Mouse (Mus musculus) heart, embryonic 15.5 days (tissue): ENCODE results near the gene Prph. TPM values are rescaled to one million over a fixed set of nuclear protein-coding genes. Genes with fewer than 3 reads are reported as not detected.
A peak's percentile ranks its signal among the peaks of the same experiment; 100 is the strongest.

Experiments
- ATAC-seq: fragments of 200-750 bp; cut with Nextera tagmentation; replicated peaks from 2 replicates; pipeline ENCODE4 v1.8.0; 2017; ENCODE audit warnings: low read depth, moderate TSS enrichment; ENCODE audit not compliant: insufficient number of reproducible peaks, insufficient read depth, low FRiP score
- H3K27ac ChIP-seq: fragments of 300-500 bp; sonication (generic); 2 replicates; pipeline ENCODE4 v1.5.1; 2015; ENCODE audit warnings: mild to moderate bottlenecking, inconsistent platforms
- H3K27me3 ChIP-seq: fragments of 300-500 bp; sonication (generic); 2 replicates; pipeline ENCODE4 v1.6.1; 2015; ENCODE audit warnings: inconsistent platforms
- H3K36me3 ChIP-seq: fragments of 300-500 bp; sonication (generic); 2 replicates; pipeline ENCODE4 v1.6.1; 2015; ENCODE audit warnings: mild to moderate bottlenecking, inconsistent platforms
- H3K4me1 ChIP-seq: fragments of 300-500 bp; sonication (generic); replicated peaks from 2 replicates; pipeline ENCODE4 v1.6.1; 2015; ENCODE audit warnings: inconsistent platforms
- H3K4me2 ChIP-seq: fragments of 300-500 bp; sonication (generic); 2 replicates; pipeline ENCODE4 v1.6.1; 2015; ENCODE audit warnings: inconsistent platforms, mild to moderate bottlenecking, moderate library complexity
- H3K4me3 ChIP-seq: fragments of 300-500 bp; sonication (generic); 2 replicates; pipeline ENCODE4 v1.5.1; 2015; ENCODE audit warnings: mild to moderate bottlenecking, inconsistent platforms
- H3K9ac ChIP-seq: fragments of 300-500 bp; sonication (generic); 2 replicates; pipeline ENCODE4 v1.6.1; 2015; ENCODE audit warnings: mild to moderate bottlenecking, inconsistent platforms
- H3K9me3 ChIP-seq: fragments of 300-500 bp; sonication (generic); replicated peaks from 2 replicates; pipeline ENCODE4 v1.6.1; 2016; ENCODE audit warnings: inconsistent platforms
- WGBS: fragments of 180-500 bp; shearing (Covaris S2); methylation state at CpG from one replicate; pipeline ENCODE4 v1.1.7; 2015; ENCODE audit warnings: mixed read lengths; 5-methylcytosine and 5-hydroxymethylcytosine counted together
- polyA plus RNA-seq: library from polyadenylated mRNA; unstranded; fragments of >200 nt; fragmentation: Nextera tagmentation; extraction: Ambion mirVana; gene quantifications from 2 replicates; pipeline ENCODE4 v1.2.1, GENCODE M21; 2015

Gene Prph
- polyA plus RNA-seq, 1 experiment from 2014 or later = 1.1 TPM

- Histone ChIP-seq H3K27me3 (peaks cover 13% of the 10 kb centered on the region), H3K36me3 (peaks cover 29% of the 10 kb centered on the region; the same call in 1 of the 2 replicates), H3K4me2 (no peak overlapping the region), H3K9ac (no peak overlapping the region), H3K4me1 (peaks cover 28% of the 10 kb centered on the region), H3K9me3 (no peaks in the 10 kb centered on the region), H3K27ac (no peak overlapping the region), H3K4me3 (no peak overlapping the region)
- 70% methylated on average over 3 of the region's 3 CpGs for WGBS
- ATAC-seq = no peak
These were observed 24.8 kb downstream of the Prph start for GRCm38 (mm10) chr15:99079804-99080203.

- 94% methylated on average over 12 of the region's 12 CpGs for WGBS
- peaks cover 29% of the 10 kb centered on the region; the same call in 1 of the 2 replicates for H3K36me3 ChIP-seq
- peaks cover 38% of the 10 kb centered on the region for H3K27me3 ChIP-seq
These were observed 27.3 kb downstream of the Prph start for GRCm38 (mm10) chr15:99082322-99082721.

GRCm38 (mm10) chr15:99082840-99083239, 27.9 kb downstream of the Prph start:
- no peak overlapping the region for H3K4me3 ChIP-seq
- H3K27me3 ChIP-seq = peaks cover 44% of the 10 kb centered on the region
- H3K9me3 ChIP-seq = no peaks in the 10 kb centered on the region
- no peak for ATAC-seq
- 87% methylated on average over 16 of the region's 16 CpGs for WGBS
- no peak overlapping the region for H3K27ac ChIP-seq
- peaks cover 23% of the 10 kb centered on the region for H3K4me1 ChIP-seq
- no peak overlapping the region for H3K9ac ChIP-seq
- peaks cover 24% of the 10 kb centered on the region; the same call in 1 of the 2 replicates for H3K36me3 ChIP-seq
- H3K4me2 ChIP-seq = no peak overlapping the region

More at GRCm38 (mm10) chr15:99082322-99082721, 27.3 kb downstream of the Prph start:
- H3K4me3 ChIP-seq = no peak overlapping the region
- peaks cover 18% of the 10 kb centered on the region for H3K4me1 ChIP-seq
- ATAC-seq = no peak
- H3K4me2 ChIP-seq = no peak overlapping the region
- H3K9me3 ChIP-seq = no peaks in the 10 kb centered on the region
- H3K9ac ChIP-seq = no peak overlapping the region
- no peak overlapping the region for H3K27ac ChIP-seq

- Histone ChIP-seq H3K4me3 (no peak overlapping the region), H3K9me3 (no peaks in the 10 kb centered on the region), H3K27me3 (peaks cover 48% of the 10 kb centered on the region), H3K36me3 (peaks cover 24% of the 10 kb centered on the region; the same call in 1 of the 2 replicates), H3K4me2 (no peak overlapping the region), H3K27ac (no peak overlapping the region), H3K4me1 (peaks cover 24% of the 10 kb centered on the region), H3K9ac (no peak overlapping the region)
- WGBS = 72% methylated on average over 9 of the region's 9 CpGs
- no peak for ATAC-seq
These were observed 28.3 kb downstream of the Prph start for GRCm38 (mm10) chr15:99083258-99083657.

GRCm38 (mm10) chr15:99083867-99084557, 29.0 kb downstream of the Prph start:
- 0 out of 2 replicates have a peak overlapping the region, but pooled peaks have one; percentile 7 for H3K4me3 ChIP-seq
- no peak for ATAC-seq
- no peak overlapping the region for H3K9ac ChIP-seq
- H3K36me3 ChIP-seq = peaks cover 22% of the 10 kb centered on the region; the same call in 1 of the 2 replicates
- peak overlapping the region; percentile 23; the same call in 1 of the 2 replicates for H3K4me2 ChIP-seq
- H3K27ac ChIP-seq = no peak overlapping the region
- H3K9me3 ChIP-seq = no peaks in the 10 kb centered on the region
- H3K4me1 ChIP-seq = peaks cover 27% of the 10 kb centered on the region
- H3K27me3 ChIP-seq = peaks cover 55% of the 10 kb centered on the region
- 18% methylated on average over 11 of the region's 11 CpGs for WGBS

DNA sequence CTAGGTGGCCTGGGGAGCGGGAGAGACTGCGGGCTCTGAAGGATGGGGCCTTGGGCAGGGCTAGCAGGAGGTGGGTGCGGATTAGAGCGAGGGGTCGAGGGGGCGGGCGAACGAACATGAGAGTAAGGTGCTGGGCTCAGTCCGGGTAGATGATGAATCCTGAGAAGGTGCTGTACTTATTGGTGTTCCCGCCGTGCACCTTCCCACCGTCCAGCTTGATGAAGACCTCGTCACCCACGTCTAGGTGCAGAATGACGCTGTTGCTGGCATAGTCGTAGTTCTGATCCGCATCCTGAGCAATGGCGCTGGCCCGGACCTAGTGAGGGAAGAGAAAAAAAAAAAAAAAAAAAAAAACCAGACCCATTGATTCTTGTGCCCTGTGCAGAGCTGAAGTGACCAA, 29.6 kb downstream of the Prph start:
- 16% methylated on average over 19 of the region's 19 CpGs for WGBS
- no peak overlapping the region for H3K27ac ChIP-seq
- H3K4me1 ChIP-seq = peaks cover 29% of the 10 kb centered on the region
- H3K9ac ChIP-seq = no peak overlapping the region
- 0 out of 2 replicates have a peak overlapping the region, but pooled peaks have one; percentile 7 for H3K4me3 ChIP-seq
- peaks cover 22% of the 10 kb centered on the region; the same call in 1 of the 2 replicates for H3K36me3 ChIP-seq
- H3K27me3 ChIP-seq = peaks cover 61% of the 10 kb centered on the region
- H3K4me2 ChIP-seq = 0 out of 2 replicates have a peak overlapping the region, but pooled peaks have one; percentile 8
- H3K9me3 ChIP-seq = no peaks in the 10 kb centered on the region
- ATAC-seq = no peak

DNA sequence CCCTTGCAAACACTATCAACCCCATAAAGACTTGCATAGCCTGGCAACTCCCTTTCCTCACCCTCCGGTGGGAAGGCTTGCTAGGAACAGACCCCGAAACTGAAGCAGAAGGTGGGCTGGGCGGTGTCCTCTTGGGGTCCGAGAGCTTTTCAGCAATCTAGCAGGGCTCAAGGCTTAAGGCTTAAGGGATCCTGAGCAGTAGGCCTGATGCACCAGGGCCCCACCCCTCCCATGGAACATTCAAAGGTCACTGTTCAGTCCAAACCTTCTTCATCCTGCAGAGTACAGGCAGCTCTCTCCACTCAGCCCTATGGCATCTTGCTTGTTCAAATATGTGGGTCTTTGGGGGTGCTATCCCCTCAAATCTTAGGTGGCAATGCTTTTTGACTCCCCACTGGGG, 31.0 kb downstream of the Prph start:
- Histone ChIP-seq H3K9me3 (no peaks in the 10 kb centered on the region), H3K36me3 (peaks cover 14% of the 10 kb centered on the region; the same call in 1 of the 2 replicates), H3K4me3 (no peak overlapping the region), H3K4me1 (peaks cover 29% of the 10 kb centered on the region), H3K9ac (no peak overlapping the region), H3K27ac (no peak overlapping the region), H3K27me3 (peaks cover 74% of the 10 kb centered on the region), H3K4me2 (no peak overlapping the region)
- 81% methylated on average over 4 of the region's 4 CpGs for WGBS
- no peak for ATAC-seq

GRCm38 (mm10) chr15:99087253-99088075, 32.5 kb downstream of the Prph start, which contains the start of gene C1ql4:
C1ql4 (minus strand) TSS chr15:99087817.
- Histone ChIP-seq H3K9ac (peak within 1 kb of the TSS; percentile 20), H3K4me2 (peak within 1 kb of the TSS; percentile 58), H3K9me3 (no peaks in the 10 kb centered on the region), H3K4me1 (peaks cover 29% of the 10 kb centered on the region), H3K36me3 (peaks cover 4% of the 10 kb centered on the region; the same call in 1 of the 2 replicates), H3K27ac (no peak within 1 kb of the TSS), H3K27me3 (peaks cover 89% of the 10 kb centered on the region), H3K4me3 (peak within 1 kb of the TSS; percentile 34)
- WGBS = 9% methylated on average over 60 of the region's 60 CpGs
- no peak for ATAC-seq

- peaks cover 97% of the 10 kb centered on the region for H3K27me3 ChIP-seq
- peak overlapping the region; percentile 34 for H3K4me3 ChIP-seq
- peak; percentile 78 for ATAC-seq
- no peak overlapping the region for H3K27ac ChIP-seq
- H3K4me1 ChIP-seq = peaks cover 34% of the 10 kb centered on the region
- peak overlapping the region; percentile 58 for H3K4me2 ChIP-seq
- no peaks in the 10 kb centered on the region for H3K36me3 ChIP-seq
- WGBS = under 1% methylated on average over 27 of the region's 27 CpGs
- H3K9me3 ChIP-seq = no peaks in the 10 kb centered on the region
- peak overlapping the region; percentile 20 for H3K9ac ChIP-seq
These were observed 33.3 kb downstream of the Prph start for GRCm38 (mm10) chr15:99088292-99088691.

- no peak overlapping the region for H3K9ac ChIP-seq
- no peak for ATAC-seq
These were observed 34.1 kb downstream of the Prph start for GRCm38 (mm10) chr15:99089069-99089468.

DNA sequence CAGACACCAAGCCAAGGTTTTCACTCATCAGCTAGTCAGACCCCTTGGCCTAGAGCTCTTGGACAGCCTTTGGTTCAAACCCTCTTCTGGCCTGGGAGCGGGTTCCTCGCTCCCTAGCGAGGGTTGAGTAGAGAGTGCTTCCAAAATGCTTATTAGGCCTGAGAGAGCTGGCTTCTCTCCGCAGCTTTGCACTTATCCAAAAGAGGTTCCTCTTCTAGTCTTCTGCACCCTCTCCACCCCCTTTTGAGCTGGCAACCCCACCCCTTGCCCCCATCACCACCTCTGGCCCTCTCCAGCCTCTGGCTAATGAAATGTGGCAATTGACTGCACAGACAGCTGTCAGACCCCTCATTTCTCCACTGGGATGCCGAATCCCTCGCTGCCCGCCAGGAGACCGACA, 37.9 kb downstream of the Prph start, which contains the start of gene Dnajc22:
Dnajc22 (plus strand) TSS at position 301 of the 400 bp plus-strand sequence.
- 46% methylated on average over 8 of the region's 8 CpGs for WGBS
- Histone ChIP-seq H3K9me3 (no peaks in the 10 kb centered on the region), H3K4me3 (peak within 1 kb of the TSS; percentile 52), H3K27me3 (peaks cover 96% of the 10 kb centered on the region), H3K36me3 (no peaks in the 10 kb centered on the region), H3K4me1 (peaks cover 46% of the 10 kb centered on the region), H3K27ac (no peak within 1 kb of the TSS), H3K4me2 (peak within 1 kb of the TSS; percentile 93), H3K9ac (peak within 1 kb of the TSS; percentile 47; the same call in 1 of the 2 replicates)
- no peak for ATAC-seq

More at GRCm38 (mm10) chr15:99089069-99089468, 34.1 kb downstream of the Prph start:
- peaks cover 36% of the 10 kb centered on the region for H3K4me1 ChIP-seq
- H3K27ac ChIP-seq = no peak overlapping the region
- H3K27me3 ChIP-seq = peaks cover 99% of the 10 kb centered on the region
- WGBS = 15% methylated on average over 14 of the region's 14 CpGs
- no peaks in the 10 kb centered on the region for H3K9me3 ChIP-seq
- no peaks in the 10 kb centered on the region for H3K36me3 ChIP-seq
- H3K4me2 ChIP-seq = peak overlapping the region; percentile 58
- peak overlapping the region; percentile 34; the same call in 1 of the 2 replicates for H3K4me3 ChIP-seq
